Mouse (Mus musculus) forebrain, embryonic 14.5 days (tissue): ENCODE results near the gene Vmn1r158. TPM values are rescaled to one million over a fixed set of nuclear protein-coding genes. Genes with fewer than 3 reads are reported as not detected.
"Not testable (repeated sequence)": the region's sequence is repeated elsewhere in the genome, so short reads cannot be mapped to it uniquely, and the experiment has no call there.

Experiments
- ATAC-seq: fragments of 200-750 bp; cut with Nextera tagmentation; 2 replicates; pipeline ENCODE4 v1.8.0; 2017; ENCODE audit warnings: mild to moderate bottlenecking, moderate library complexity
- DNase-seq: peaks from one replicate; pipeline ENCODE4 v3.0.0-alpha.2; 2015; ENCODE audit warnings: low spot score
- H3K27ac ChIP-seq: fragments of 300-500 bp; sonication (generic); 2 replicates; pipeline ENCODE4 v1.5.1; 2014; ENCODE audit warnings: low read depth, mild to moderate bottlenecking, control low read depth, low read length, moderate library complexity
- H3K27me3 ChIP-seq: fragments of 300-500 bp; sonication (generic); replicated peaks from 2 replicates; pipeline ENCODE4 v1.6.1; 2014; ENCODE audit warnings: low read length, control low read depth, mixed read lengths; ENCODE audit not compliant: control insufficient read depth, insufficient read depth
- H3K36me3 ChIP-seq: fragments of 300-500 bp; sonication (generic); 2 replicates; pipeline ENCODE4 v1.6.1; 2014; ENCODE audit warnings: low read length, control low read depth; ENCODE audit not compliant: control insufficient read depth, insufficient read depth
- H3K4me1 ChIP-seq: fragments of 300-500 bp; sonication (generic); 2 replicates; pipeline ENCODE4 v1.6.1; 2014; ENCODE audit warnings: antibody characterized with exemption, low read length, control low read depth; ENCODE audit not compliant: control insufficient read depth, insufficient read depth
- H3K4me2 ChIP-seq: fragments of 300-500 bp; sonication (generic); 2 replicates; pipeline ENCODE4 v1.6.1; 2014; ENCODE audit warnings: mild to moderate bottlenecking, control low read depth, low read length
- H3K4me3 ChIP-seq: fragments of 300-500 bp; sonication (generic); 2 replicates; pipeline ENCODE4 v1.5.1; 2014; ENCODE audit warnings: low read depth, low read length, control low read depth
- H3K9ac ChIP-seq: fragments of 300-500 bp; sonication (generic); 2 replicates; pipeline ENCODE4 v1.6.1; 2014; ENCODE audit warnings: mild to moderate bottlenecking, low read length, control low read depth, moderate library complexity
- H3K9me3 ChIP-seq: fragments of 300-500 bp; sonication (generic); replicated peaks from 2 replicates; pipeline ENCODE4 v1.6.1; 2016; ENCODE audit warnings: low read length, control low read depth, mixed read lengths; ENCODE audit not compliant: control insufficient read depth
- WGBS: fragments of 180-500 bp; shearing (Covaris S2); extraction: QIAGEN DNeasy Blood & Tissue Kit; methylation state at CpG from one replicate; pipeline ENCODE4 v1.1.7; 2014; 5-methylcytosine and 5-hydroxymethylcytosine counted together
- polyA plus RNA-seq: library from polyadenylated mRNA; unstranded; fragments of >200 nt; fragmentation: Nextera tagmentation; extraction: Ambion mirVana; gene quantifications from 2 replicates; pipeline ENCODE4 v1.2.1, GENCODE M21; 2014

Gene Vmn1r158
- polyA plus RNA-seq: not detected in 2 replicates

- ATAC-seq, H3K9me3 ChIP-seq, H3K4me3 ChIP-seq, H3K27ac ChIP-seq, H3K27me3 ChIP-seq, DNase-seq, H3K9ac ChIP-seq, H3K4me2 ChIP-seq, H3K36me3 ChIP-seq, H3K4me1 ChIP-seq: not testable (repeated sequence)
- 56% methylated on average over 2 of the region's 2 CpGs for WGBS
Measured at GRCm38 (mm10) chr7:22790682-22791081, at the start of gene Vmn1r158. TSS of gene Vmn1r158 (minus strand) at chr7:22790782.

- H3K4me3 ChIP-seq, DNase-seq, ATAC-seq, H3K9ac ChIP-seq, H3K4me1 ChIP-seq, H3K9me3 ChIP-seq, H3K27ac ChIP-seq, H3K27me3 ChIP-seq, H3K36me3 ChIP-seq, H3K4me2 ChIP-seq: not testable (repeated sequence)
- WGBS: 97% methylated on average over 5 of the region's 11 CpGs
Measured at GRCm38 (mm10) chr7:22775981-22776380, 14.6 kb downstream of the Vmn1r158 start.

GRCm38 (mm10) chr7:22761397-22761796, 29.2 kb downstream of the Vmn1r158 start, which contains the start of gene Vmn1r157:
TSS of gene Vmn1r157 (plus strand) at chr7:22761697.
- 20% methylated on average over 2 of the region's 3 CpGs for WGBS
- H3K4me3 ChIP-seq, ATAC-seq, H3K4me2 ChIP-seq, H3K4me1 ChIP-seq, H3K9ac ChIP-seq, H3K27me3 ChIP-seq, H3K9me3 ChIP-seq, H3K36me3 ChIP-seq, DNase-seq, H3K27ac ChIP-seq: not testable (repeated sequence)

Other genes with a start within 250 kb of the Vmn1r158 start
- gene Gm4201, start 225.4 kb downstream of the Vmn1r158 start, polyA plus RNA-seq: not detected in 2 replicates
- not detected in 2 replicates for gene Gm4565, start 202.7 kb downstream of the Vmn1r158 start, polyA plus RNA-seq
- not detected in 2 replicates for gene Vmn1r155, start 132.8 kb downstream of the Vmn1r158 start, polyA plus RNA-seq
- gene Gm8693, start 98.5 kb downstream of the Vmn1r158 start, polyA plus RNA-seq: not detected in 2 replicates
- not detected in 2 replicates for gene Gm4567, start 71.1 kb downstream of the Vmn1r158 start, polyA plus RNA-seq
- not detected in 2 replicates for gene Vmn1r157, start 29.1 kb downstream of the Vmn1r158 start, polyA plus RNA-seq
- gene Vmn1r159, start 52.8 kb upstream of the Vmn1r158 start, polyA plus RNA-seq: not detected in 2 replicates
- not detected in 2 replicates for gene Vmn1r160, start 80.4 kb upstream of the Vmn1r158 start, polyA plus RNA-seq
- not detected in 2 replicates for gene Gm4214, start 193.9 kb upstream of the Vmn1r158 start, polyA plus RNA-seq
- not detected in 2 replicates for gene Gm4216, start 229.1 kb upstream of the Vmn1r158 start, polyA plus RNA-seq